Mouse (Mus musculus) cortical plate, adult 2 months (tissue): ENCODE results near the gene Efcab2.

Experiments
- CTCF ChIP-seq: fragments of 200-500 bp; IDR thresholded peaks from 2 replicates; pipeline ENCODE4 v1.5.1; 2011; ENCODE audit warnings: mild to moderate bottlenecking, control low read depth, low read length; ENCODE audit not compliant: insufficient read depth; ENCODE audit errors: extremely low read depth
- POLR2A ChIP-seq: fragments of 200-500 bp; IDR thresholded peaks from 2 replicates; pipeline ENCODE4 v1.6.1; 2011; ENCODE audit warnings: mild to moderate bottlenecking, low read length, control low read depth; ENCODE audit not compliant: insufficient read depth; ENCODE audit errors: extremely low read depth

DNA sequence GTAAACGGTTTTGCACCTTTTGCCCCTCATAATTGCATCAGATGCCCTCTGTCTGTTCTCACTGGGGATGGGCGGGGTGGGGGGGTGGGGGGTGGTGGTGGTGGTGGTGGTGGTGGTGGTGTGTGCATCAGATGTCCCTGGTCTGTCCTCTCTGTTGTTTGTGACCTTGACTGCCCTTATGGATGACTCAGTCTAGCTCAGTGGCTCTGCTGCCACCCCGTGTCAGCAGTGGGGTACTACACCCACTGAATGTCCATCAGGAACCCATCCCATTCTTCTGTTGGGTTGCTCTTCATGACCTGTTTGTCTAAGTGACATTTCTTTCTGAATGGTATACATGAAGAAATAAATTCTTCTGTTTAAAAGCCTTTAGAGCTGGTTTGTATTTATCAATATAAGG, 43.3 kb downstream of the Efcab2 start:
- no peak for TF ChIP-seq POLR2A
- TF ChIP-seq CTCF, result peak; percentile 92
